In genomic region chr14:39472146-39472751, GRCm38 (mm10) we compare ENCODE assay signal across 7 mouse cellular contexts. TPM values are rescaled to one million over a fixed set of nuclear protein-coding genes. Genes with fewer than 3 reads are reported as not detected.
A peak's percentile ranks its signal among the peaks of the same experiment; 100 is the strongest.
DNase-seq lines count a peak whose midpoint lies in the region; ATAC-seq and TF ChIP-seq lines count a peak whose summit lies in the region.

No protein-coding gene starts in this region.

- no peak for TF ChIP-seq CTCF in testis, adult 2 months (IDR thresholded peaks at IDR 0.05; ENCODE audit: control insufficient read depth, insufficient read depth, insufficient replicate concordance, low read depth, low read length)

- peaks cover 14% of the 10 kb centered on the region for H3K4me1 ChIP-seq in testis, adult 2 months (ENCODE audit: control insufficient read depth, insufficient read depth, low read length)
- H3K4me1 ChIP-seq in hindbrain, embryonic 16.5 days (ENCODE audit: control insufficient read depth, insufficient read depth, low read depth, low read length) = peaks cover 4% of the 10 kb centered on the region; the same call in 1 of the 2 replicates
- no peaks in the 10 kb centered on the region for H3K4me1 ChIP-seq in liver, embryonic 13.5 days (replicated peaks)
- H3K4me1 ChIP-seq in stomach, embryonic 14.5 days (ENCODE audit: control insufficient read depth, insufficient read depth, low read length) = peaks cover 6% of the 10 kb centered on the region; the same call in 1 of the 2 replicates

- peak overlapping the region; percentile 55 for H3K4me3 ChIP-seq in testis, adult 2 months (ENCODE audit: control insufficient read depth, low read depth, low read length)
- peak overlapping the region; percentile 83 for H3K4me3 ChIP-seq in hindbrain, embryonic 16.5 days (ENCODE audit: low read length)
- H3K4me3 ChIP-seq in liver, embryonic 13.5 days (replicated peaks) = peak overlapping the region; percentile 35
- H3K4me3 ChIP-seq in stomach, embryonic 14.5 days (ENCODE audit: low read depth, low read length) = peak overlapping the region; percentile 32

- H3K27me3 ChIP-seq in testis, adult 2 months (ENCODE audit: control insufficient read depth, insufficient read depth, low read length) = 0 out of 2 replicates have a peak, but pooled peaks cover 2% of the 10 kb centered on the region
- no peaks in the 10 kb centered on the region for H3K27me3 ChIP-seq in hindbrain, embryonic 16.5 days (replicated peaks; ENCODE audit: control insufficient read depth, insufficient read depth, low read length)
- peaks cover 64% of the 10 kb centered on the region for H3K27me3 ChIP-seq in liver, embryonic 13.5 days
- peaks cover 43% of the 10 kb centered on the region for H3K27me3 ChIP-seq in stomach, embryonic 14.5 days (ENCODE audit: control insufficient read depth, insufficient read depth, low read length)

- no peak for TF ChIP-seq POLR2A in testis, adult 2 months (IDR thresholded peaks at IDR 0.05; ENCODE audit: control insufficient read depth, low read depth, low read length)

- DNase-seq in testis, postnatal 14 days (ENCODE audit: low spot score) = no peak
- peak; percentile 19 for DNase-seq in embryo, embryonic 9.5 days (ENCODE audit: extremely low spot score)
- no peak for DNase-seq in liver, embryonic 13.5 days
- DNase-seq in yolk sac, embryonic 10.5 days (ENCODE audit: low spot score) = no peak

- H3K4me2 ChIP-seq in hindbrain, embryonic 16.5 days (ENCODE audit: low read length) = peak overlapping the region; percentile 70
- H3K4me2 ChIP-seq in liver, embryonic 13.5 days = peak overlapping the region; percentile 53
- H3K4me2 ChIP-seq in stomach, embryonic 14.5 days (replicated peaks; ENCODE audit: low read depth, low read length) = peak overlapping the region; percentile 85

- H3K9me3 ChIP-seq in hindbrain, embryonic 16.5 days (ENCODE audit: control insufficient read depth, low read length) = no peaks in the 10 kb centered on the region
- H3K9me3 ChIP-seq in liver, embryonic 13.5 days (replicated peaks) = no peaks in the 10 kb centered on the region
- H3K9me3 ChIP-seq in stomach, embryonic 14.5 days (ENCODE audit: control insufficient read depth, low read depth, low read length) = no peaks in the 10 kb centered on the region

- H3K36me3 ChIP-seq in testis, adult 2 months (ENCODE audit: control insufficient read depth, insufficient read depth, low read length) = no peaks in the 10 kb centered on the region
- H3K36me3 ChIP-seq in hindbrain, embryonic 16.5 days (ENCODE audit: control insufficient read depth, insufficient read depth, low read length) = no peaks in the 10 kb centered on the region
- H3K36me3 ChIP-seq in liver, embryonic 13.5 days = no peaks in the 10 kb centered on the region
- no peaks in the 10 kb centered on the region for H3K36me3 ChIP-seq in stomach, embryonic 14.5 days (ENCODE audit: control insufficient read depth, insufficient read depth, low read length)

- peak overlapping the region; percentile 93 for H3K9ac ChIP-seq in hindbrain, embryonic 16.5 days (ENCODE audit: low read depth, low read length)
- no peak overlapping the region for H3K9ac ChIP-seq in liver, embryonic 13.5 days
- H3K9ac ChIP-seq in stomach, embryonic 14.5 days (replicated peaks; ENCODE audit: low read depth, low read length) = no peak overlapping the region

- no peak overlapping the region for H3K27ac ChIP-seq in testis, adult 2 months (ENCODE audit: control insufficient read depth, insufficient read depth, low read depth, low read length)
- H3K27ac ChIP-seq in hindbrain, embryonic 16.5 days (ENCODE audit: low read depth, low read length) = peak overlapping the region; percentile 97
- H3K27ac ChIP-seq in liver, embryonic 13.5 days = no peak overlapping the region
- no peak overlapping the region for H3K27ac ChIP-seq in stomach, embryonic 14.5 days (ENCODE audit: low read length)

- ATAC-seq in hindbrain, embryonic 16.5 days = peak; percentile 34
- ATAC-seq in liver, embryonic 13.5 days (ENCODE audit: low read depth) = no peak
- ATAC-seq in stomach, embryonic 14.5 days (ENCODE audit: insufficient number of reproducible peaks, insufficient read depth, low FRiP score, low read depth) = 0 out of 2 replicates have a peak, but pooled peaks have one; percentile 34

- WGBS in hindbrain, embryonic 16.5 days = 1% methylated on average over 48 of the region's 56 CpGs
- 6% methylated on average over 40 of the region's 56 CpGs for WGBS in liver, embryonic 13.5 days (ENCODE audit: insufficient replicate concordance)
- 5% methylated on average over 56 of the region's 56 CpGs for WGBS in stomach, embryonic 14.5 days

RNA-seq across cellular contexts. Expression of gene Nrg3, which starts 0.6 kb away (rescaled TPM):
- 0.21 and 0.51 TPM in 2 replicates for polyA plus RNA-seq in testis, adult 2 months (2012; rRNA removed)
- polyA plus RNA-seq in hindbrain, embryonic 16.5 days (2015; fragmentation: Nextera tagmentation; extraction: Ambion mirVana) = 10.2 and 10.9 TPM in 2 replicates
- not detected in 2 replicates for polyA plus RNA-seq in liver, embryonic 13.5 days (2015; fragmentation: Nextera tagmentation; extraction: Ambion mirVana)
- polyA plus RNA-seq in stomach, embryonic 14.5 days (2014; fragmentation: Nextera tagmentation; extraction: Ambion mirVana) = 1.1 and 1.4 TPM in 2 replicates

Comparison
In these comparisons a context has a peak if more than half of its experiments do, and no peak if none do; other contexts are left out.
1. H3K4me3 ChIP-seq: peak in every context shown above with its lines; median percentile 83 in hindbrain, embryonic 16.5 days; 55 in testis, adult 2 months; 35 in liver, embryonic 13.5 days; 32 in stomach, embryonic 14.5 days.